Mouse (Mus musculus): ENCODE results near the gene Prcd. TPM values are rescaled to one million over a fixed set of nuclear protein-coding genes. Genes with fewer than 3 reads are reported as not detected.

The Prcd gene
- total and polyA plus RNA-seq, 3 experiments, result not detected

- TF ChIP-seq RCOR1 (conservative IDR thresholded peaks at IDR 0.05; ENCODE audit: low read depth, low read length), result no peak
- TF ChIP-seq HCFC1 (IDR thresholded peaks at IDR 0.05; ENCODE audit: low read depth, low read length), result no peak
- TF ChIP-seq ZKSCAN1 (IDR thresholded peaks at IDR 0.05; ENCODE audit: borderline replicate concordance, low read depth, low read length), result no peak
- no peak for DNase-seq (ENCODE audit: extremely low read depth)
- no peak overlapping the region for H3K9ac ChIP-seq (ENCODE audit: insufficient read depth, low read depth)
- dilution Hi-C loops (cut with MboI; ENCODE audit: extremely low pct_ligation_motif_present, extremely low pct_unique_long_range_greater_than_20kb, low sequenced_read_pairs), result no loop called here
- H3K36me3 ChIP-seq (replicated peaks in 1 of 2; ENCODE audit: control insufficient read depth in 1 of 2, insufficient read depth in 1 of 2, low read length in 1 of 2), result no peaks in the 10 kb centered on the region
- H3K4me3 ChIP-seq (replicated peaks in 1 of 3; ENCODE audit: low read depth in 2 of 3, low read length in 2 of 3, poor library complexity in 1 of 3), result no peak overlapping the region
- H3K4me1 ChIP-seq (ENCODE audit: control insufficient read depth in 1 of 2, insufficient read depth in 2 of 2), result peaks cover 3 to 37% of the 10 kb centered on the region in 2 experiments; a peak in 3 of 4 replicates
- H3K79me2 ChIP-seq (replicated peaks; ENCODE audit: control insufficient read depth, extremely low read depth, insufficient read depth, poor library complexity, severe bottlenecking), result no peaks in the 10 kb centered on the region
- H3K27me3 ChIP-seq (replicated peaks), result peaks cover 55% of the 10 kb centered on the region
- H3K27ac ChIP-seq (ENCODE audit: insufficient read depth, low read depth), result no peak overlapping the region
- H3K9me3 ChIP-seq (replicated peaks; ENCODE audit: low read length), result no peaks in the 10 kb centered on the region
- in situ Hi-C loops (cut with MboI; ENCODE audit: low pct_ligation_motif_present, low pct_unique_long_range_greater_than_20kb, low sequenced_read_pairs), result loop anchor here (10.0 kb wide), 1 partner anchor 408 kb away; no protein-coding TSS in a partner anchor
- no peak overlapping the region for H3K4me2 ChIP-seq (ENCODE audit: insufficient read depth, low read depth, poor library complexity, severe bottlenecking)
Measured at GRCm38 (mm10) chr11:116646771-116647170, 6.6 kb upstream of the Prcd start.

GRCm38 (mm10) chr11:116647340-116647991, 5.9 kb upstream of the Prcd start:
- in situ Hi-C loops (cut with MboI; ENCODE audit: low pct_ligation_motif_present, low pct_unique_long_range_greater_than_20kb, low sequenced_read_pairs) (loop anchor here (10.0 kb wide), 1 partner anchor 407 kb away; no protein-coding TSS in a partner anchor), dilution Hi-C loops (cut with MboI; ENCODE audit: extremely low pct_ligation_motif_present, extremely low pct_unique_long_range_greater_than_20kb, low sequenced_read_pairs) (no loop called here)
- Histone ChIP-seq H3K27ac (ENCODE audit: insufficient read depth, low read depth) (no peak overlapping the region), H3K4me1 (ENCODE audit: control insufficient read depth in 1 of 2, insufficient read depth in 2 of 2) (peaks cover 2 to 35% of the 10 kb centered on the region in 2 experiments; a peak in 3 of 4 replicates), H3K4me3 (replicated peaks in 1 of 3; ENCODE audit: low read depth in 2 of 3, low read length in 2 of 3, poor library complexity in 1 of 3) (no peak overlapping the region), H3K36me3 (replicated peaks in 1 of 2; ENCODE audit: control insufficient read depth in 1 of 2, insufficient read depth in 1 of 2, low read length in 1 of 2) (no peaks in the 10 kb centered on the region), H3K9ac (ENCODE audit: insufficient read depth, low read depth) (no peak overlapping the region), H3K9me3 (replicated peaks; ENCODE audit: low read length) (no peaks in the 10 kb centered on the region), H3K27me3 (replicated peaks) (peaks cover 58% of the 10 kb centered on the region), H3K79me2 (replicated peaks; ENCODE audit: control insufficient read depth, extremely low read depth, insufficient read depth, poor library complexity, severe bottlenecking) (no peaks in the 10 kb centered on the region), H3K4me2 (ENCODE audit: insufficient read depth, low read depth, poor library complexity, severe bottlenecking) (no peak overlapping the region)
- no peak for TF ChIP-seq IRF4 (IDR thresholded peaks at IDR 0.05; ENCODE audit: low read depth, low read length)
- no peak for TF ChIP-seq MAFK (IDR thresholded peaks at IDR 0.05; ENCODE audit: insufficient replicate concordance, low read length)
- no peak; a peak in 1 of 4 replicates for TF ChIP-seq CTCF (conservative IDR thresholded peaks at IDR 0.05 in 1 of 2, IDR thresholded peaks at IDR 0.05 in 1 of 2; ENCODE audit: low read depth in 2 of 2, low read length in 2 of 2)
- no peak for TF ChIP-seq ZMIZ1 (IDR thresholded peaks at IDR 0.05; ENCODE audit: low read depth, low read length)
- TF ChIP-seq JUN (IDR thresholded peaks at IDR 0.05; ENCODE audit: insufficient read depth, low read depth, low read length), result no peak
- TF ChIP-seq NELFE (IDR thresholded peaks at IDR 0.05; ENCODE audit: low read depth, low read length), result no peak
- TF ChIP-seq SIN3A (IDR thresholded peaks at IDR 0.05; ENCODE audit: low read length), result no peak
- TF ChIP-seq MEF2A (IDR thresholded peaks at IDR 0.05; ENCODE audit: borderline replicate concordance, low read depth, low read length), result no peak
- no peak for TF ChIP-seq TCF12 (IDR thresholded peaks at IDR 0.05; ENCODE audit: low read depth, low read length)
- no peak for TF ChIP-seq POLR2AphosphoS2 (IDR thresholded peaks at IDR 0.05; ENCODE audit: low read depth, low read length)
- no peak for TF ChIP-seq EP300 (IDR thresholded peaks at IDR 0.05; ENCODE audit: low read length)
- TF ChIP-seq USF1 (IDR thresholded peaks at IDR 0.05; ENCODE audit: low read depth, low read length), result no peak
- TF ChIP-seq MAZ (IDR thresholded peaks at IDR 0.05; ENCODE audit: low read depth, low read length), result no peak
- TF ChIP-seq RCOR1 (conservative IDR thresholded peaks at IDR 0.05; ENCODE audit: low read depth, low read length), result no peak
- TF ChIP-seq CHD1 (IDR thresholded peaks at IDR 0.05; ENCODE audit: low read depth, low read length), result no peak
- no peak for TF ChIP-seq JUND (conservative IDR thresholded peaks at IDR 0.05; ENCODE audit: low read depth, low read length)
- TF ChIP-seq ZNF384 (IDR thresholded peaks at IDR 0.05; ENCODE audit: low read depth, low read length), result no peak
- no peak for TF ChIP-seq ZC3H11A (IDR thresholded peaks at IDR 0.05; ENCODE audit: low read depth, low read length)
- TF ChIP-seq MXI1 (IDR thresholded peaks at IDR 0.05; ENCODE audit: low read depth, low read length), result no peak
- no peak for DNase-seq (ENCODE audit: extremely low read depth)
